Mouse (Mus musculus): ENCODE data around the gene Phactr3. TPM values are rescaled to one million over a fixed set of nuclear protein-coding genes. Genes with fewer than 3 reads are reported as not detected.
A peak's percentile ranks its signal among the peaks of the same experiment; 100 is the strongest.

Gene Phactr3
- not detected in 2 replicates for total RNA-seq (2017)

DNA sequence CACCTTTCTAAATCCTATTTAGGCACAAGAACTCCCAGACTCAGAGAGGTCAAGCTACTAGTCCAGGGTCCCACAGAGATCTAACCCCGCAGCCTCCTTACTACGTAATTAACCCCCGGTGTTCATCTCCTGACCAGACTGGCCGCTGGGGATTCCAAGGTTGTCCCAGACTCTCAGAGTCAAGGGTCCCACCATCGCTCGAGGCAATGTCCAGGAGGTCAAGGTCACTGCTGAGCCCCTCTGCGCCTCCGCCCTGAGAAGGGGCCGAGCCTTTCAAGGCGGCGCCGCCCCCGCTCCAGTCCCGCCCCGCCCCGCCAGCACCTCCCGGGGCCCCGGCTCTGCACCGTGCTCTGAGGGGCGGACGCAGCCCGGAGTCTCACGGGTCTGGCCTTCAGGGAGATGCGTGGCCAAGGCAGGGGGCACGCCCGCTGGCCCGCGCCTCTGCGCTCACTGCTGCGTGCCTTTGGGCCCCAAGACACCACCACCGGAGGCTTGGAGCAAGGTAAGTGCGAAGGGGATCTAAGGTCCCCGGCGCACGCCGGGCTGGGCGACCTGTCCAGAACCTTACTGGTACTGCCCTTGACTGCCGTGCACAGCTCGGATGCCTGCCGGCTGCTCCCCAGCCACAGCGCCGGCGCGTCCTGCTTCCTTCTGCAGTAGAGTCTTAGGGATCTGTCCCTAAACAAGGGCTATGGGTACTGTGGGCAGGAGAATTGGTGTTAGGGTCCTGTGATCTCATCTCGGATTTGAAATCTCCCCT lies at the start of gene Phactr3:
Gene Phactr3 (plus strand): TSS at position 175 of the 760 bp plus-strand sequence.
- ATAC-seq (replicated peaks in 1 of 2; ENCODE audit: insufficient read depth in 1 of 2, low FRiP score in 2 of 2, low TSS enrichment in 1 of 2, low read depth in 1 of 2, poor library complexity in 2 of 2, severe bottlenecking in 2 of 2), result no peak

DNA sequence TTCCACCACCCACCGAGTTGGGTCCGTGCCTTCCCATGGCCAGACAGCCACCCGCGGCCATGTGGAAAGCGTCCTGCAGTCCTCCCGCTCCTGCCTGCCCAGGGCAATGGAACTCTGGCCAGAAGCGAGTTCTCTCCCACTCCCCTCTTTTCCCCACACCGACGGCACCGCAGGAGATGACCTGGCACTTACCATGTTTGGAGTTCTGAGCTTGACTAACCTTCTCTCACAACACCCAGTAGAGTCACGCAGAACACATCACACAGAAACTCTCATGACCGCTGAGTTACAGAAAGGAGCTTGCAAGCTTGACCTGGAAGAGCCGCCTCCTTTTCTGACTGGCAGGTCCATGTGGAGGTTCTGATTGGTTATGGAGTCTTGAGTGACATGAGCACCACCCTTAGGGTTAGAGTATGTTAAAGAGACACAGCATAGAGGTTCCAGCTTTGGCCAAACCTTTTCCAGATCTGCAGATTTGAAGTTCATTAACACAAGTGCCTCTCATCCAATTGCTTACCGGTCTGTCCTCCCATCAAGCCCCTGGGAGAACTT lies 40.5 kb upstream of the Phactr3 start, which contains the start of gene Zfp931:
Gene Zfp931 (minus strand): TSS at position 311 of the 552 bp plus-strand sequence.
- peak; percentile 69 to 86; a peak in 3 of 4 replicates for ATAC-seq (replicated peaks in 1 of 2; ENCODE audit: insufficient read depth in 1 of 2, low FRiP score in 2 of 2, low TSS enrichment in 1 of 2, low read depth in 1 of 2, poor library complexity in 2 of 2, severe bottlenecking in 2 of 2)

DNA sequence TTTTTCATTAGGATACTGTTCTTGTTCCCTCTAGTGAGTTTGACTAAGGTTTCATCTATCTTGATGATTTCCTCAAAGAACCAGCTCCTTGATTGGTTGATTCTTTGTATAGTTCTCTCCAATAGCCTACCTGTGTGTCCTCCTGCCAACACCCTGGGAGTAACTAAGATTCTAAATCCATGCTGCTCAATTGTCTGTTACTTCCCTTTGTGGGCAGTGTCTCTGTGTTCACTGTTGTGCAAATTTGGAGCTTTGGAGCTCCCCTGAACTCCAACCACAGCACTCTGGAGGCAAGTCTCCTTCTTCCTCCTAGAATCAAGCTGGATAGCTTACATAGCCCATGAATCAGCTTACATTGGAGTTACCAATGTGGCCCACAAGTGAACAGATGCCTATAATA lies 29.2 kb upstream of the Phactr3 start:
- no peak for ATAC-seq (replicated peaks in 1 of 2; ENCODE audit: insufficient read depth in 1 of 2, low FRiP score in 2 of 2, low TSS enrichment in 1 of 2, low read depth in 1 of 2, poor library complexity in 2 of 2, severe bottlenecking in 2 of 2)

DNA sequence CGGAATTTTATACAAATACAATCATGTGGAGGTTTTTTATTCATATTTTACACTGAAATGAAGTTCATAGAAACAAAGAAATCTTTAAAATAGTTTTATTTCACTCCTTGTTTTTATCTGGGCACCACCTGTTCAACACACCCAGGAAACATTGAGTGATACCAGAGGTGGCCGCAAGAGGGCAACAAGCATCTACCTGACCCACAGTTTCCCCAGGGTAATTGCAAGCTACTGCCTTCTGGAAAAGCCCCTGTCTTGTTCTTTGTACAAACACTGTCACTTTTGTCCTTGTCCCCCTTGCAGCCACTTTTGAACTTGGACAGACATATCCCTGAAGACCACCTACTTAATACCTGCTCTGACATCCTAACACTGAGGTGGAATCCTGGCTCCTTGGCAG lies 20.8 kb upstream of the Phactr3 start:
- peak; percentile 74 to 76 for ATAC-seq (replicated peaks in 1 of 2; ENCODE audit: insufficient read depth in 1 of 2, low FRiP score in 2 of 2, low TSS enrichment in 1 of 2, low read depth in 1 of 2, poor library complexity in 2 of 2, severe bottlenecking in 2 of 2)

DNA sequence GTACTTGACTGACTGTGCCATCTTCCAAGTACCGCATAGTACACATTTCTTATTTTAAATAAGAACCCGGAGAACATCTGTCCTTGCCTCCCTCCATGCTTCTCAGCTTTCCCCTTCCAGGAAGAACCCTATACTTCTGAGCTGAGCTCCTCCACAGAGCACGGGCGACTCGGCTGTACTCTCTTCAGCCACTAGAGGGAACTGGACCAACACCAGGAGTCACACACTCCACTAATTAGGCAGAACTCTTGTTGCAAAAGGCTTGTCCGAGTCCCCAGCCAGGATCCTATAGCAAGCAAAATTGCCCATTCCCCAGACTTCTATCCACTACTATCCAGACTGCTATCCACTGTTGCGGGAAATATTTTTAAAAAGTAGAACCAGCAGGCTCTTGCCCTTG lies 16.8 kb upstream of the Phactr3 start:
- ATAC-seq (replicated peaks in 1 of 2; ENCODE audit: insufficient read depth in 1 of 2, low FRiP score in 2 of 2, low TSS enrichment in 1 of 2, low read depth in 1 of 2, poor library complexity in 2 of 2, severe bottlenecking in 2 of 2), result peak; percentile 87 to 94

DNA sequence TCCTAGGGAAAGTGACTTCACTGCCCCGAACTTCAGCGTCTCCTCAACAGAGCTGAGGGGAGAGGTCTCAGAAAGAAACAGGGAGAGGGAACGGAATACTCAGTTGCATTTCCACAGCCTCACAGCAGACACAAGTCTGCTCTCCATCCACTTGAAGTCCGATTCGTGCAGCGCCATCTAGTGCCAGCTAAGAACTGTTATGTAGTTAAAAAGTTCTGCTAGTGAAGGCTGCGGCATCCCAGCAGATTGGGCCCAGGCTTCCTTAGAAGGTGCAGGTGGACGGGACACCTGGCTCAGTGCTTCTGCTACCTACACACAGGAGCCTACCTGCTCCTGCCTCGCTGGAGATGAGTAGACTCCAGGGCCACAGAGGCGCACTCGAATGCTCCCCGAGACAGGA lies 829 bp upstream of the Phactr3 start:
- ATAC-seq (replicated peaks in 1 of 2; ENCODE audit: insufficient read depth in 1 of 2, low FRiP score in 2 of 2, low TSS enrichment in 1 of 2, low read depth in 1 of 2, poor library complexity in 2 of 2, severe bottlenecking in 2 of 2), result peak; percentile 35 to 74; a peak in 3 of 4 replicates

DNA sequence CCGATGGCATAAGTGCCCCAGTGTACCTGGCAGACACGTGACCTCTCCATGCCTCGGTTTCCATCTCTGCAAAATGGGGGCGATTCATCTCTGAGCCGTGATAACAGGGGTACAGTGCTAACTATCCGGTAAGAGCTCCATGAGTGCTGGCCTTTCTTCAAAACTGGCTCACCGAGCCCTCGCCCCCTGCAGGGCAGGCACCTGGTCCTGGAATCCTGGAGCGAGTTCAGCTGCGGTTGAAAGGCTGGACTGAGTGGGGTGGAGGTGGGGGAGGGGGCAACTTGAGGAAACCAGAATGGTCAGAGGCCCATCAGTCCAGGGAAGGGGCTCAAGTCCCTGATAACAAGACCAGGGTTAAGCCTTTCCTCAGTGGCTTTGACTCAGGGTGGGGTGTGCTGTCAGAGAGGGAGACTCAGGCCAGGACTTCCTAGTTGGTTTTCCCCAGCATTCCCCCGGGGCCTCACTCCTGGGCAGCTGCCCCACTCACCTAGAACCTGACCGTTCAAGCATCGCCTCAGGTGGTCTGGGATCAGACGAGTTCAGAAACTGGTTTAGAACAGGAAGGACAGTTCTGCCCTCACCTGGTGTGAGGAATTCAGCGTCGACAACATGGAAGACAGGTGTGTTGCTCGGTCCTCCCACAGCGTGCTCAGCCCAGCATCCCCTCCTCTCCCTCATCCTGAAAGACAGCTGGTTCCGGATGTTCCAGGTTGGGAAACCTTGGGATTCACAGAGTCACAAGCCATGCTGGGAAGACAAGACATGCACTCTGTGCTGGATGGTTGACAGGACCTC lies 983 bp downstream of the Phactr3 start:
- no peak for ATAC-seq (replicated peaks in 1 of 2; ENCODE audit: insufficient read depth in 1 of 2, low FRiP score in 2 of 2, low TSS enrichment in 1 of 2, low read depth in 1 of 2, poor library complexity in 2 of 2, severe bottlenecking in 2 of 2)

DNA sequence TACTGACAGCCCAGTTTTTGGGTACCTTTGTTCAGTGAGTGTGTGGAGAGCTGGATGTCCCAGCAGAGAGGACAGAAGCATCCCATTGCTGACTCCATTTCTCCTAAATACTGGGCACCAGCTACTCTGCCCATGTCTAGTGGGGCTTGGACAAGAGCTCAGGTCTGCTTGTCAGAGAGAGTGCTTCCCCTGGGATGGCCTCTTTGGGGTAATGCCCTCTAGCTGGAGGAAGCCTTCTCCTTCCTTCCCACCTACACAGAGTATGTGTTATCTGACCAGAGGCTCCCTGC lies 1.5 kb downstream of the Phactr3 start:
- ATAC-seq (replicated peaks in 1 of 2; ENCODE audit: insufficient read depth in 1 of 2, low FRiP score in 2 of 2, low TSS enrichment in 1 of 2, low read depth in 1 of 2, poor library complexity in 2 of 2, severe bottlenecking in 2 of 2), result no peak

DNA sequence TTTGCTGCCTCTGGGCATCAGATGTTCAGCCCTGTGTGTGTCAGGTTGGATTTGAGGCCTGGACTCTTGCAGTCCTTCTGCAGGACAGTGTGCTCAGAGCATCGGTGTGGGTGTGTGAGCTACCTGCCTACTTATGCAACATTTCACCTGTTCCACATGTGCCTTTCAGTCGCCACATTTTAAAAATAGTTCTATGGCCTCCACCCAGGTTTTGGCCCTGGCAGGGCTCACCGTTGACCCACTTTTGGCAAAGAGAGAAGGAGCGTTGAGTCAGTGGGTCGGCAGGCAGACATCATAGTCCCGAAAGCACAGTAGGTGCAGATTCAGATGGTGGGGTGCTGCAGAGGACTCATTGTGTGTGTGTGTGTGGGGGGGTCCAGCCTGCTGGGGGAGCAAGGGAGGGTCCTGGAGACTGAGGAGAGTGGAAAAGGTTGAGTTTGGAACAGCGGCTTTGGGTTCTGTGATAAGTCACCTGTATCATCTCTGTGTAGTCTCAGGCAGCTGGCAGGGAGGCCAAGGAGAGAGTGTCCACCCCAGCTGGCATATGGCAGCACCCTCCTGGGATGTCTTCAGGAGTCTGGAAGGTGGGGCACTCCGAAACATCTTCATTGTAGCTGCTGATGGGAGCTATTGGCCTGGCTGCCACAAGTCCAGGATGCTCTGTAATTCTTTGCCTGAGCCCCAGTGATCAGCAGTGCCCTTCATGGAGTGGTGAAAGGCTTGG lies 2.0 kb downstream of the Phactr3 start:
- no peak for ATAC-seq (replicated peaks in 1 of 2; ENCODE audit: insufficient read depth in 1 of 2, low FRiP score in 2 of 2, low TSS enrichment in 1 of 2, low read depth in 1 of 2, poor library complexity in 2 of 2, severe bottlenecking in 2 of 2)

DNA sequence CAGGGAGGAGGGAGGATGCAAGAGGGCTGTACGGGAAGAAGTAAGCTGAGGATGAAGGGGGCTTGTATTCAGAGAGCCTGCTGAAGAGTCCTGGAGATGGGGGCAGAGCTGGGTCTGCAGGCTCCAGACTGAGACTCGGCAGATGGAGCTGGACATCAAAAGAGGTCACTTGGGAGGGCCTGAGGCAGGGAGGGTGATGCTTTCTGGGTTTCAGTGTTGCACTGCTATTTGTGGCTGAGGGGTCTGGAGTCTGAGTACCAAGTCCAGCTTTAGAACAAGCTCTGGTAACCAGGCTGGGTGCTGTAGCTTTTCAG lies 2.6 kb downstream of the Phactr3 start:
- no peak for ATAC-seq (replicated peaks in 1 of 2; ENCODE audit: insufficient read depth in 1 of 2, low FRiP score in 2 of 2, low TSS enrichment in 1 of 2, low read depth in 1 of 2, poor library complexity in 2 of 2, severe bottlenecking in 2 of 2)

DNA sequence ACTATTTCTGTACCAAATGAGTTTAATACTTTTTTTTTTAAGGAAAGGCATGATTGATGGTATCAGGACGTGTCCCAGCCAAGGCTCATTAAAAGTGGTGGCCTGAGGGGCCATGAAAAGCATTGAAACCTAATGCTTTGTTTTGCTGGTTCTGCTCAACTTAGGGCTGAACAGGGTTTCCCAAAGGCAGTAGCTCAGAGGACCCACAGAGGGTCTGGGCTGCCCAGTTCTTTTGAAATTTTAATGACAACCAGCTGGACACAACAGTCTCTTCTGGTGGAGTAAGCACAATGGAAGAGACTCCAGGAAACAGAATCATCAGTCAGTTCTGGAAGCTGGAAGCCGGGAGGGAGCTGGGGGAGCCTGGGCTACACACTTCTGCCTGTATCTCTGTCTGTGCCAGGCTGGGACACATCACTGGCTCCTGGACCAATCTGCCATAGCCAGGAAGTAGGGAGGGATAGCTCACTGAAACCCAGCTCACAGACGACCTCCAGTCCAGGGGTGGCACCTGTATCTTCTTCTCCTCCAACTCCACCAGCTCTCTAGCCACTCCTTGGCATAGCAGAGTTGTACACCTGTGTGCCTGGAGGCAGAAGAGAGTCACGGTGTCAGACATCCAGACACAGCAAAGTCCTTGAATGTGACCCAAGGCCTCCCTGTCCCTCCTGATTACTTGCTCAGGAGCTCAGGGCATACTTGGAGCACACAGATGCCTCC lies 3.3 kb downstream of the Phactr3 start:
- no peak for ATAC-seq (replicated peaks in 1 of 2; ENCODE audit: insufficient read depth in 1 of 2, low FRiP score in 2 of 2, low TSS enrichment in 1 of 2, low read depth in 1 of 2, poor library complexity in 2 of 2, severe bottlenecking in 2 of 2)

DNA sequence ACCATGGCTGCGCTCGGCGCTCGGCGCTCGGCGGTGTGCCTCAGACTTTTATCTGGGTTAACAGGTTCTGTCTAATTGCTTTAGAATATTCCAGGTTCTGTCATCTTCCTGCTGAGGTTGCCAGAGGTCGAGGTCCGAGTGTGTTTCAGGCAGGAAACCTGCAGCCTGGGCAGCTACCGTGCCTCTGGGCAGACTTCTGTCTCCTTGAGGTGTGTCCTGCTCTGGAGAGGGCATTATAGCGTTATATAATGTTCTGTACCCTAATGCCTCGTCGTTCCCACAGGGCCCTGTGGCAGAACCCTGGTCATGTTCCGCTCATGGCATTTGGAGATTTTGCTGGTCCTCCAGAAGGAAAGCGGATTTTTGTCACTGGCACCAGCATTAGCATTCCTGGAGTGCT lies 4.7 kb downstream of the Phactr3 start:
- no peak for ATAC-seq (replicated peaks in 1 of 2; ENCODE audit: insufficient read depth in 1 of 2, low FRiP score in 2 of 2, low TSS enrichment in 1 of 2, low read depth in 1 of 2, poor library complexity in 2 of 2, severe bottlenecking in 2 of 2)

DNA sequence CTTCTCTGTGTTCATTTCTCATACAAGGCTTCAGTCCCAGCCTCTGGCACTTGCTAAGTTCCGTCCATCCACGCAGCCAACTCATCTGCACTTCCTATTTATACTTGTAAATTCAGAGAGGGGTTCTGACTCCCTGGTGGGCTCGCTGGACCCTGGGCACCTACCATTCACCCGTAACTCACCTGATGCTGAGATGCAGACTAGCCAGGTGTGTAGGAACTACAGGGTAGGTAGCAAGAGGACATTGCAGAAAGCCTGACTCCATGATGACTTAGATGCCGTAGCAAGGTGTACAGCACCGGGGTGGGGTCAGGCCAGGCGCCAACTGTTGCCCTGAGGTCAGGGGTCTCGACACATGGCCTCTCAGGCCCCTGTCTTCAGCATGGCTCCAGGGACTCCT lies 6.7 kb downstream of the Phactr3 start:
- ATAC-seq (replicated peaks in 1 of 2; ENCODE audit: insufficient read depth in 1 of 2, low FRiP score in 2 of 2, low TSS enrichment in 1 of 2, low read depth in 1 of 2, poor library complexity in 2 of 2, severe bottlenecking in 2 of 2), result no peak

DNA sequence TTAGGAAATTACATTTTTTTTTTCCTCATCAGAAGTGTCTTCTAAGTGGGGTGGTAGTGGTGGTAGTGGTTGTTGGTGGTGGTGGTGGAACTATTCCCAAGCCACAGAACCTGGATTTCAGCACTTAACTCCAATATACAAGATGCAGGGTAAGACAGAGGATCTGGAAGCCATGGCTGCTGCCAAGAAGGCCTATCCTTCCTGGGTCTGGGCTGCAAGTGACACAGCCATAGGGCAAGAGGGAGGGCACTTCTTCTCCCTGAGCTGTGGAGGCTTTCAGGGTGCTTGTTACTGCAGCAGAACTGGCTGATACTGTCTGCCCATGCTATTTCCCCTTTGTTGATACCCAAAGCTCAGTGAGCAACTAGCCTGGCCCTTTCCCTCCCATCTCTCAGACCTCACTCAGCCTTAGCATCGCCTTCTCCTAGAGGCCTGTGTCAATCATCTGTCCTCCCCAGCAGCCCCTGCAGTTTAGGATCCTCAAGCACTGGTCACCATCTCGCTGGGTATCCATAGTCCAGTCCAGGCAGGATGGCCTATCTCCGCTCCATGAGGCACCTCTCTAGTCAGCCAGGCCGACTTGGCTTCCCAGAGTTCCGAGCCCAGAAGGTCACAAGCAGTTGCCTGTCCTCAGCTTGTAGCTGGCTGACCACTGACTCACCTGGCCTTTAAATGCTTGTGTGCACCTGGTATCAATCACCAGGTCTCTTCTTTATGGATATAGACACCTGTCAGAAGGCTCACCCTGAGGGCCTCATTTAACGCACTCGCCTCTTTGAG lies 7.5 kb downstream of the Phactr3 start:
- ATAC-seq (replicated peaks in 1 of 2; ENCODE audit: insufficient read depth in 1 of 2, low FRiP score in 2 of 2, low TSS enrichment in 1 of 2, low read depth in 1 of 2, poor library complexity in 2 of 2, severe bottlenecking in 2 of 2), result no peak

DNA sequence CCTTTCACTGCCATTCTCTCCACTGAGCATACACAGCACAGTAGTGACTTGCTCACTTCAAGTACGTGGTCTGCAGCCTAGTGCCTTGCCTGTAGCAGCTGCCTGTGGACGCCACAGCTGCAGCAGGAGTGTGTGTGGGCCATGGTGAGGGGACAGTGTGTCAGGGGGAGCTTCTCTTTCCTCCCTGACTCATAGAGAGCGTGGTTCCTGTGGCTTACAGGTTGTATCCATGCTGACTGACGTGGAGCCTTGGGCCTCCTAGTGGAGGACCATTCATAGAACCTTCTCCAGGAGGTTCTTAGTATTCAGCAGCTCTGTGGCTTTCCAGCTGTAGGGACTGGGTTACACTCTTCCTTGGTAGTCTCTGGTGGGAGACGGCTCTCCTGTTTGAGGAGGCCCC lies 9.8 kb downstream of the Phactr3 start:
- no peak for ATAC-seq (replicated peaks in 1 of 2; ENCODE audit: insufficient read depth in 1 of 2, low FRiP score in 2 of 2, low TSS enrichment in 1 of 2, low read depth in 1 of 2, poor library complexity in 2 of 2, severe bottlenecking in 2 of 2)

DNA sequence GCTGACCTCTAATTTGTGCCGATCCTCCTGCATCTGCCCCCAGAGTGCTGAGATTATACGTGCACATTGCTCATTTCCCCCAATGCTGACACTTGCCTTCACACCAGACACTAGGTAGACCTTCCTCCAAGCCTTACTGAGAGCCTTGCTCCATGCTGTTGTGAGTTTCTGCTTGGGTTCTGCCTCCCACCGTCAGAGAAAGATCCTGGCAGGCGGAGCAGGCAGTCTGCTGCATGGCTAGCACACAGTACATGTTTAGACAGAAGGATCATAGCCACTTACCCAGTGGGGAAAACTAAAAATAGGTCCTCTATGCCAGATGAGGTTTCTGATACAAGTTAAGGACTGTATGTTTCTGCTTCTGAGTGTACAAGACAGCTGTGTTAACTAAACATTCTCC lies 10.4 kb downstream of the Phactr3 start:
- ATAC-seq (replicated peaks in 1 of 2; ENCODE audit: insufficient read depth in 1 of 2, low FRiP score in 2 of 2, low TSS enrichment in 1 of 2, low read depth in 1 of 2, poor library complexity in 2 of 2, severe bottlenecking in 2 of 2), result no peak

DNA sequence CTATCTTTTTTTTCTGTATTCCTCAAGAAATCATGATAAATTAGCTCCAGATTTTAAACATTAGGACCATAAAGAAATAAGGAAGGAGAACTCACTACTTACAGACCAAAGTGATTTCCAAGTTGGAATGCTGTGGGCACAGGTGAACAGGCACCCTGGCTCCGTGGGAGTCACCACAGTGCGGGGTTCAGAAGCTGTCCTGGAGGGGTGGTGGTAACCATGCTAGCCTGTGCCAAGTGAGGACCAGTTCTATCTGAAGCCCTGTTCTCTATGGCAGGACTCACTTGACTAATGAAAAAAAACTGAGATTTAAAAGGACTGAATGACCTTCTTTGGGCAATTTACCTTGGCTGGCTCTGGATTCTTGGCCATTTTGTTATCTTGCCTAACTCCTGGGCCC lies 10.9 kb downstream of the Phactr3 start:
- no peak for ATAC-seq (replicated peaks in 1 of 2; ENCODE audit: insufficient read depth in 1 of 2, low FRiP score in 2 of 2, low TSS enrichment in 1 of 2, low read depth in 1 of 2, poor library complexity in 2 of 2, severe bottlenecking in 2 of 2)

Measured in hematopoietic stem cell, adult 5-6 weeks (primary cell).